ENCODE assay signal across 18 mouse cellular contexts in the genomic region with DNA sequence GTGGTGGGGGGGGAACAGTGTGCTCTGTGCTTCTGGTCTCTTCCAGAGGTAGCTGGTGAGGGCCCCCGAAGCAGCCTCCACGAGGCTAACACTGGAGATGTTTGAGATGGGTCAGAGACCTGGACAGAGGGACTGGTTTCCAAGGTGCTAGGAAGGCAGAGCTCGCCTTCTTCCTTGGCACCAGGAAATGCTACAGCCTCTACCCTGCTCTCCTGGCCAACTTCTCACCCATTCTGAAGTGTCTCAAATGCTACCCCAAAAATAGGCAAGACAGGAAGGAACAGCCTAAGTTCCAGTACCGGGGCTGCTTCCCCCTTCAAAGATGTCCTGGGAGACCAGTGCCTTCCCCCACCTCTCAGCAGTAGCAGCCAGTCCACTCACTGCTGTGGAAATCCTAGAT. TPM values are rescaled to one million over a fixed set of nuclear protein-coding genes. Genes with fewer than 3 reads are reported as not detected.
DNase-seq lines count a peak whose midpoint lies in the region; ATAC-seq lines count a peak whose summit lies in the region.
"Had no signal": no experiment of that assay in that cellular context is flagged by ENCODE, and none has a peak within 500 bp of the region (broad histone marks: within the 10 kb centered on the region; RNA-seq: fewer than 3 reads in every experiment).

No protein-coding gene starts in this region.

- H3K27ac ChIP-seq in forebrain, embryonic 10.5 days: peak overlapping the region; percentile 88
- H3K27ac ChIP-seq in hindbrain, embryonic 10.5 days: peak overlapping the region; percentile 82
- peak overlapping the region; percentile 67 for H3K27ac ChIP-seq in midbrain, embryonic 15.5 days
- H3K27ac ChIP-seq: embryonic facial prominence, embryonic 13.5 days; heart, embryonic 13.5 days had no signal

- H3K9ac ChIP-seq in midbrain, embryonic 15.5 days: no peak overlapping the region
- H3K9ac ChIP-seq: embryonic facial prominence, embryonic 13.5 days; heart, embryonic 13.5 days had no signal

- H3K4me1 ChIP-seq in forebrain, embryonic 10.5 days: peaks cover 100% of the 10 kb centered on the region
- H3K4me1 ChIP-seq in hindbrain, embryonic 10.5 days (replicated peaks): peaks cover 94% of the 10 kb centered on the region
- H3K4me1 ChIP-seq in midbrain, embryonic 15.5 days: peaks cover 44% of the 10 kb centered on the region

- DNase-seq in cerebellum, adult 9-11 months: peak; percentile 49
- no peak for DNase-seq in cerebellum, adult 8-10 months
- DNase-seq in forebrain, embryonic 10.5 days (ENCODE audit: extremely low spot score, low spot score): no peak
- DNase-seq in hindbrain, embryonic 10.5 days (ENCODE audit: low spot score): no peak
- no peak for DNase-seq in natural killer cell, adult 2 months (ENCODE audit: low spot score in 2 of 2)
- no peak for DNase-seq in yolk sac, embryonic 10.5 days (ENCODE audit: low spot score)
- DNase-seq: adrenal gland, postnatal 36 days; kidney, adult 8-10 months; lung, postnatal 14 days; thymus, postnatal 36 days had no signal

- H3K4me3 ChIP-seq in forebrain, embryonic 10.5 days: peak overlapping the region; percentile 19; the same call in 1 of the 2 replicates
- no peak overlapping the region; the same call in 1 of the 2 replicates for H3K4me3 ChIP-seq in hindbrain, embryonic 10.5 days
- H3K4me3 ChIP-seq in midbrain, embryonic 15.5 days: no peak overlapping the region
- H3K4me3 ChIP-seq: embryonic facial prominence, embryonic 13.5 days; heart, embryonic 13.5 days had no signal

- H3K4me2 ChIP-seq in midbrain, embryonic 15.5 days: no peak overlapping the region
- H3K4me2 ChIP-seq: embryonic facial prominence, embryonic 13.5 days; heart, embryonic 13.5 days had no signal

- H3K9me3 ChIP-seq in forebrain, embryonic 10.5 days: no peaks in the 10 kb centered on the region
- no peaks in the 10 kb centered on the region for H3K9me3 ChIP-seq in hindbrain, embryonic 10.5 days
- no peaks in the 10 kb centered on the region for H3K9me3 ChIP-seq in midbrain, embryonic 15.5 days
- H3K9me3 ChIP-seq: embryonic facial prominence, embryonic 13.5 days; heart, embryonic 13.5 days had no signal

- H3K36me3 ChIP-seq in forebrain, embryonic 10.5 days (replicated peaks): no peaks in the 10 kb centered on the region
- H3K36me3 ChIP-seq in hindbrain, embryonic 10.5 days: no peaks in the 10 kb centered on the region
- H3K36me3 ChIP-seq in midbrain, embryonic 15.5 days (replicated peaks): no peaks in the 10 kb centered on the region
- H3K36me3 ChIP-seq: embryonic facial prominence, embryonic 13.5 days; heart, embryonic 13.5 days had no signal

- no peak for ATAC-seq in midbrain, embryonic 15.5 days (replicated peaks)
- ATAC-seq in megakaryocyte, adult 5-6 weeks (ENCODE audit: poor library complexity, severe bottlenecking): no peak
- ATAC-seq: activated CD4-positive, CD25-positive, alpha-beta regulatory T cell, adult 4 months had no signal

- 53% methylated on average over 4 of the region's 4 CpGs for WGBS in forebrain, embryonic 10.5 days
- WGBS in hindbrain, embryonic 10.5 days: 56% methylated on average over 4 of the region's 4 CpGs
- 48% methylated on average over 4 of the region's 4 CpGs for WGBS in midbrain, embryonic 15.5 days

- H3K27me3 ChIP-seq in forebrain, embryonic 10.5 days (ENCODE audit: poor library complexity, severe bottlenecking): peaks cover 100% of the 10 kb centered on the region
- H3K27me3 ChIP-seq in hindbrain, embryonic 10.5 days (ENCODE audit: insufficient read depth, poor library complexity, severe bottlenecking): peaks cover 100% of the 10 kb centered on the region
- H3K27me3 ChIP-seq in midbrain, embryonic 15.5 days (replicated peaks): peaks cover 35% of the 10 kb centered on the region

RNA-seq across cellular contexts. Expression of gene Rhbg, which starts 15.1 kb away (rescaled TPM):
- polyA plus RNA-seq in forebrain, embryonic 10.5 days (2016; fragmentation: Nextera tagmentation; extraction: Ambion mirVana): 0.37 and 0.38 TPM in 2 replicates
- polyA plus RNA-seq in hindbrain, embryonic 10.5 days (2016; fragmentation: Nextera tagmentation; extraction: Ambion mirVana): not detected in 2 replicates
- 0.14 TPM in 2 replicates for polyA plus RNA-seq in midbrain, embryonic 15.5 days (2015; fragmentation: Nextera tagmentation; extraction: Ambion mirVana)
- total RNA-seq in megakaryocyte, adult 5-6 weeks (2015): not detected in 2 replicates
- total RNA-seq in megakaryocyte, adult 5-6 weeks (2017): not detected in 2 replicates
- total RNA-seq: common myeloid progenitor, adult 5-6 weeks; layer of hippocampus, adult 8-10 months had no signal
- polyA plus RNA-seq: activated CD4-positive, CD25-positive, alpha-beta regulatory T cell, adult 4 months had no signal

RNA-seq across cellular contexts. Expression of gene Gm38392, which starts 47.6 kb away (rescaled TPM):
- polyA plus RNA-seq in forebrain, embryonic 10.5 days (2016; fragmentation: Nextera tagmentation; extraction: Ambion mirVana): 0.14 TPM in 1 of 2 replicates, not detected in the other
- polyA plus RNA-seq in hindbrain, embryonic 10.5 days (2016; fragmentation: Nextera tagmentation; extraction: Ambion mirVana): not detected in 2 replicates
- polyA plus RNA-seq in midbrain, embryonic 15.5 days (2015; fragmentation: Nextera tagmentation; extraction: Ambion mirVana): not detected in 2 replicates
- total RNA-seq in megakaryocyte, adult 5-6 weeks (2015): not detected in 2 replicates
- not detected in 2 replicates for total RNA-seq in megakaryocyte, adult 5-6 weeks (2017)
- total RNA-seq: common myeloid progenitor, adult 5-6 weeks had no signal
- polyA plus RNA-seq: activated CD4-positive, CD25-positive, alpha-beta regulatory T cell, adult 4 months; heart, embryonic 13.5 days; liver, embryonic 16.5 days had no signal

RNA-seq across cellular contexts. Expression of gene Tsacc, which starts 57.4 kb away (rescaled TPM):
- 14.3 TPM in 2 replicates for polyA plus RNA-seq in forebrain, embryonic 10.5 days (2016; fragmentation: Nextera tagmentation; extraction: Ambion mirVana)
- polyA plus RNA-seq in hindbrain, embryonic 10.5 days (2016; fragmentation: Nextera tagmentation; extraction: Ambion mirVana): 14.4 and 15.4 TPM in 2 replicates
- 8.7 and 9.9 TPM in 2 replicates for polyA plus RNA-seq in midbrain, embryonic 15.5 days (2015; fragmentation: Nextera tagmentation; extraction: Ambion mirVana)
- 2.8 and 6.6 TPM in 2 replicates for total RNA-seq in megakaryocyte, adult 5-6 weeks (2015)
- 0.95 and 3.5 TPM in 2 replicates for total RNA-seq in megakaryocyte, adult 5-6 weeks (2017)

RNA-seq across cellular contexts. Expression of gene Cct3, which starts 57.5 kb away (rescaled TPM):
- polyA plus RNA-seq in forebrain, embryonic 10.5 days (2016; fragmentation: Nextera tagmentation; extraction: Ambion mirVana): 874 and 908 TPM in 2 replicates
- polyA plus RNA-seq in hindbrain, embryonic 10.5 days (2016; fragmentation: Nextera tagmentation; extraction: Ambion mirVana): 755 and 805 TPM in 2 replicates
- 442 and 444 TPM in 2 replicates for polyA plus RNA-seq in midbrain, embryonic 15.5 days (2015; fragmentation: Nextera tagmentation; extraction: Ambion mirVana)
- 153 and 179 TPM in 2 replicates for total RNA-seq in megakaryocyte, adult 5-6 weeks (2015)
- total RNA-seq in megakaryocyte, adult 5-6 weeks (2017): 90.2 and 91.2 TPM in 2 replicates
